Comparison of ENCODE assay signal across 27 mouse cellular contexts in the genomic region with DNA sequence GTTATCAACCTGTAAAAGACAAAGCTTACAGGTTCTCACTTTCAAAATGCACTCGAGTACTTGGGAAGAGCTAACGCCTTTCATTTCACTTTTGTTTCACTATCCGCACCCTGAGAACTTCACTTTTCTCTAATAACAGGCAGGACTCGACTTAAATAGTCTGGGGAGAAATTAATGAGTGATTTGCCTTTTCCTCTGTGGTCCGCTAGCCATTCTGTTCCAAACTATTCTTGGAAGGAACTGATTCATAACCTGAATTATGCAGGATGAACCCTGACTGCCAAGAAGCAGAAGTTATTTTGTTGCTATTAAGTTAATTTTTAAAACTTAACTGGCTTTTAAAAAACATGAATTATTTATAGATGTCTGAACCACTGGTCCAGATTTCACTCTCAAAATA. TPM values are rescaled to one million over a fixed set of nuclear protein-coding genes. Genes with fewer than 3 reads are reported as not detected.
"Had no signal": no experiment of that assay in that cellular context is flagged by ENCODE, and none has a peak within 500 bp of the region (broad histone marks: within the 10 kb centered on the region; RNA-seq: fewer than 3 reads in every experiment).

No protein-coding gene starts in this region.

- H3K36me3 ChIP-seq: limb, embryonic 12.5 days; limb, embryonic 15.5 days; midbrain, embryonic 12.5 days; midbrain, embryonic 15.5 days; neural tube, embryonic 13.5 days had no signal

- DNase-seq: kidney, postnatal 36 days; layer of hippocampus, postnatal 36 days; left cerebral cortex, postnatal 4 days; liver, postnatal 0 days; lung, embryonic 14.5 days; retina, postnatal 1 day; thymus, adult 2 months; thymus, postnatal 14 days; thymus, postnatal 4 days had no signal

- H3K4me3 ChIP-seq: left cerebral cortex, adult 2 months; limb, embryonic 12.5 days; limb, embryonic 15.5 days; midbrain, embryonic 12.5 days; midbrain, embryonic 15.5 days; neural tube, embryonic 13.5 days had no signal

- H3K4me1 ChIP-seq: limb, embryonic 12.5 days; limb, embryonic 15.5 days; midbrain, embryonic 12.5 days; midbrain, embryonic 15.5 days; neural tube, embryonic 13.5 days had no signal

- H3K9me3 ChIP-seq: limb, embryonic 12.5 days; limb, embryonic 15.5 days; midbrain, embryonic 12.5 days; midbrain, embryonic 15.5 days; neural tube, embryonic 13.5 days had no signal

- H3K9ac ChIP-seq: limb, embryonic 12.5 days; limb, embryonic 15.5 days; liver, embryonic 14.5 days; liver, postnatal 0 days; lung, embryonic 14.5 days; midbrain, embryonic 12.5 days; midbrain, embryonic 15.5 days; neural tube, embryonic 13.5 days had no signal

- H3K27ac ChIP-seq: kidney, postnatal 0 days; left cerebral cortex, adult 2 months; limb, embryonic 12.5 days; limb, embryonic 15.5 days; liver, embryonic 14.5 days; macrophage; midbrain, embryonic 12.5 days; midbrain, embryonic 15.5 days; neural tube, embryonic 13.5 days; stomach, postnatal 0 days had no signal

- ATAC-seq: liver, postnatal 0 days; lung, postnatal 0 days; midbrain, embryonic 15.5 days had no signal

- H3K4me2 ChIP-seq: limb, embryonic 12.5 days; limb, embryonic 15.5 days; liver, embryonic 11.5 days; lung, embryonic 14.5 days; midbrain, embryonic 12.5 days; midbrain, embryonic 15.5 days; neural tube, embryonic 13.5 days had no signal

- H3K27me3 ChIP-seq: limb, embryonic 15.5 days; midbrain, embryonic 12.5 days; midbrain, embryonic 15.5 days had no signal

RNA-seq across cellular contexts. Expression of a gene that starts 26.4 kb away (rescaled TPM):
- total RNA-seq: layer of hippocampus, adult 8-10 months; layer of hippocampus, postnatal 10 days; layer of hippocampus, postnatal 36 days; left cerebral cortex, adult 2 months; left cerebral cortex, postnatal 10 days; left cerebral cortex, postnatal 4 days; megakaryocyte, adult 5-6 weeks; neutrophil, adult 5-6 weeks had no signal
- polyA plus RNA-seq: kidney, postnatal 0 days; limb, embryonic 12.5 days; liver, embryonic 11.5 days; liver, embryonic 14.5 days; liver, postnatal 0 days; lung, postnatal 0 days; macrophage; midbrain, embryonic 12.5 days; midbrain, embryonic 15.5 days; small intestine, adult 2 months; thymus, adult 2 months had no signal
